ENCODE assay signal across 9 mouse cellular contexts in the genomic region with DNA sequence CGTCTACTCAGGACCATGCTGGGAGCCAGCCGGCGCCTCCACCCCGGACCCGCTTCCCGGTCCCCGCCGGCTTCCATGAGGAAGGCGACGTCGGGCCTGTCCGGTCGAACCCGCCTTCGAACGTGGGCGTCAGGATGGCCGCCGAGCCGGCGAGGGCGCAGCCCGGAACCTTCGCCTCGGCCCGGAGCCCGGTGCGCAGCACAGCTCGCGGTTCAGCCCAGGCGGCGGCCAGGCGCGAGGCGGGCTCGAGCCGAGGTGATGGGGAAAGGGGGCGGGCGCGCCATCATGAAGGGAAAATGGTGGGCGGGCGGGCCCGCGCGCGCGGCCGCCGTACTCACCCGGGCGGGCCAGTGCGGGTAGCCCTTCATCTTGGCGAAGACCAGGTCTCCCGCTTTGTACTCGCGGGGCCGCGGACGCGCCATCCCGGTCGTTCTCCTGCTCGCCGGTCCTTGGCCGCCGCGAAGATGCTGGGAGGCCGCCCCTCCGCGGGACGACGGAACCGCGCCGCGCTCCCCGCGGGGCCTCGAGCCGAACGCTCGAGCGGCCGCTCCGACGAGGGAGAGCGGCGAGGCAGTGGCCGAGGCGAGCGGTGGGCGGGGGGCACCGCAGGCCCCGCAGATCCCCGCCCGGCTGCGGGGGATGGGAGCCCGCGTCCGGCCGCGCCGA. TPM values are rescaled to one million over a fixed set of nuclear protein-coding genes. Genes with fewer than 3 reads are reported as not detected.
DNase-seq lines count a peak whose midpoint lies in the region; ATAC-seq lines count a peak whose summit lies in the region.
"Had no signal": no experiment of that assay in that cellular context is flagged by ENCODE, and none has a peak within 500 bp of the region (broad histone marks: within the 10 kb centered on the region; RNA-seq: fewer than 3 reads in every experiment).

No protein-coding gene starts in this region.

- H3K27ac ChIP-seq in limb, embryonic 11.5 days (replicated peaks; ENCODE audit: low read depth, low read length): peak overlapping the region; percentile 93
- peak overlapping the region; percentile 99 for H3K27ac ChIP-seq in midbrain, embryonic 13.5 days

- no peaks in the 10 kb centered on the region for H3K36me3 ChIP-seq in limb, embryonic 11.5 days (ENCODE audit: control insufficient read depth, insufficient read depth, low read length)
- no peaks in the 10 kb centered on the region for H3K36me3 ChIP-seq in midbrain, embryonic 13.5 days
- no peaks in the 10 kb centered on the region for H3K36me3 ChIP-seq in splenic B cell, adult 2 months (ENCODE audit: control insufficient read depth, insufficient read depth, low read length, poor library complexity, severe bottlenecking)

- peak overlapping the region; percentile 92 for H3K4me3 ChIP-seq in limb, embryonic 11.5 days (ENCODE audit: low read depth, low read length)
- H3K4me3 ChIP-seq in midbrain, embryonic 13.5 days (replicated peaks): peak overlapping the region; percentile 94

- peak; percentile 77 for ATAC-seq in limb, embryonic 11.5 days (ENCODE audit: insufficient number of reproducible peaks, low FRiP score, low TSS enrichment, low read depth)
- peak; percentile 77 for ATAC-seq in midbrain, embryonic 13.5 days

- no peaks in the 10 kb centered on the region for H3K27me3 ChIP-seq in limb, embryonic 11.5 days (ENCODE audit: control insufficient read depth, insufficient read depth, low read length)
- no peaks in the 10 kb centered on the region; the same call in 1 of the 2 replicates for H3K27me3 ChIP-seq in midbrain, embryonic 13.5 days
- H3K27me3 ChIP-seq in splenic B cell, adult 2 months (ENCODE audit: control insufficient read depth, insufficient read depth, low read length, poor library complexity, severe bottlenecking): peaks cover 6% of the 10 kb centered on the region

- no peaks in the 10 kb centered on the region for H3K9me3 ChIP-seq in limb, embryonic 11.5 days (ENCODE audit: control insufficient read depth, low read length)
- H3K9me3 ChIP-seq in midbrain, embryonic 13.5 days: no peaks in the 10 kb centered on the region

- peaks cover 6% of the 10 kb centered on the region; the same call in 1 of the 2 replicates for H3K4me1 ChIP-seq in limb, embryonic 11.5 days (ENCODE audit: control insufficient read depth, insufficient read depth, low read length)
- peaks cover 49% of the 10 kb centered on the region for H3K4me1 ChIP-seq in midbrain, embryonic 13.5 days (replicated peaks)

- DNase-seq in spleen, adult 18-20 months: peak; percentile 20 to 54
- DNase-seq in spleen, postnatal 4 days (ENCODE audit: low spot score in 2 of 2): no peak
- peak; percentile 75 for DNase-seq in embryo, embryonic 9.5 days (ENCODE audit: extremely low spot score)
- DNase-seq in heart, adult 18-20 months: peak; percentile 72
- DNase-seq in kidney, adult 11 months: peak; percentile 15
- DNase-seq in limb, embryonic 11.5 days (ENCODE audit: low spot score): peak; percentile 80
- DNase-seq in splenic B cell, adult 2 months (ENCODE audit: low read depth, low spot score): peak; percentile 31

- H3K4me2 ChIP-seq in limb, embryonic 11.5 days (ENCODE audit: low read depth, severe bottlenecking): peak overlapping the region; percentile 74
- H3K4me2 ChIP-seq in midbrain, embryonic 13.5 days (replicated peaks): peak overlapping the region; percentile 70

- H3K9ac ChIP-seq in limb, embryonic 11.5 days (ENCODE audit: low read length): peak overlapping the region; percentile 98
- H3K9ac ChIP-seq in midbrain, embryonic 13.5 days (replicated peaks): peak overlapping the region; percentile 98

- 0% methylated on average over 85 of the region's 103 CpGs for WGBS in limb, embryonic 11.5 days
- WGBS in midbrain, embryonic 13.5 days: under 1% methylated on average over 92 of the region's 103 CpGs

RNA-seq across cellular contexts. Expression of a gene that starts 0.5 kb away (rescaled TPM):
- total RNA-seq in heart, adult 18-20 months (2021): 1 to 10 TPM; 7.2 to 9.2 TPM
- polyA plus RNA-seq in limb, embryonic 11.5 days (2014; fragmentation: Nextera tagmentation; extraction: Ambion mirVana): 34.4 and 34.7 TPM in 2 replicates
- 65.7 and 66.2 TPM in 2 replicates for polyA plus RNA-seq in midbrain, embryonic 13.5 days (2015; fragmentation: Nextera tagmentation; extraction: Ambion mirVana)
- polyA plus RNA-seq: C2C12 had no signal

RNA-seq across cellular contexts. Expression of a gene that starts 58.4 kb away (rescaled TPM):
- 1 to 10 TPM; 1.0 to 1.2 TPM for total RNA-seq in heart, adult 18-20 months (2021)
- polyA plus RNA-seq in limb, embryonic 11.5 days (2014; fragmentation: Nextera tagmentation; extraction: Ambion mirVana): 2.9 and 3.4 TPM in 2 replicates
- 0.05 TPM in 1 of 2 replicates, not detected in the other for polyA plus RNA-seq in midbrain, embryonic 13.5 days (2015; fragmentation: Nextera tagmentation; extraction: Ambion mirVana)

Comparison
In these comparisons a context has a peak if more than half of its experiments do, and no peak if none do; other contexts are left out.
1. DNase-seq: peak in spleen, adult 18-20 months (2 of 2), embryo, embryonic 9.5 days (single experiment), heart, adult 18-20 months (2 of 2), kidney, adult 11 months (single experiment), limb, embryonic 11.5 days (single experiment) and splenic B cell, adult 2 months (single experiment); none in spleen, postnatal 4 days (0 of 2).